Mouse (Mus musculus): ENCODE results near the gene Zfp90. TPM values are rescaled to one million over a fixed set of nuclear protein-coding genes. Genes with fewer than 3 reads are reported as not detected.
A peak's percentile ranks its signal among the peaks of the same experiment; 100 is the strongest.

Zfp90 gene
- polyA plus RNA-seq, 1 experiment from 2014 or later: 40.9 TPM

DNA sequence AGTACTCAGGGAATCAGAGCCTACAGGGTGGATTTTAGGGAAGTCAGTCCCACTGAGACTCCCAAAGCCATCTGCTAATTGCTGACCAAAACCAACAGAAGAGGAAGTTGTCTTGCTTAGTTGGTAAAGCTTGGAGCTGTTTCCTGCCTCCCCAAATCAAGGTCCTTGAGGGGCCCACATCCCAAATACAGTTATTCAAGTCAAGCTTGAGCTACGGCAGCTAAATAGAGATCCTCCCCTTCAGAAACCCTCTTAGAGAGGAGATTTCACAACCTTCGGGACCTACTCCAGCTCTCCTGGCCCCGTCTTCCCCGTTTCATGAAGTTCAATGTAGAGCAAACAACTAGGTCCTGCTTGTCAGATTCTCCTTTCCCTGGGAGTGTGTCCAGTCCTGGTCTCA lies 20.6 kb upstream of the Zfp90 start:
- no peak for ATAC-seq
- WGBS: 91% methylated on average over 4 of the region's 4 CpGs
- no peak overlapping the region for H3K9ac ChIP-seq (ENCODE audit: low read depth, low read length)
- H3K36me3 ChIP-seq (ENCODE audit: control insufficient read depth, insufficient read depth, low read length): no peaks in the 10 kb centered on the region
- no peaks in the 10 kb centered on the region for H3K27me3 ChIP-seq (replicated peaks; ENCODE audit: control insufficient read depth, insufficient read depth, low read length)
- no peak overlapping the region for H3K27ac ChIP-seq (ENCODE audit: low read depth, low read length)
- H3K4me2 ChIP-seq (ENCODE audit: low read length): no peak overlapping the region
- H3K4me1 ChIP-seq (ENCODE audit: control insufficient read depth, insufficient read depth, low read depth, low read length): no peaks in the 10 kb centered on the region
- H3K4me3 ChIP-seq (ENCODE audit: low read length): no peak overlapping the region
- no peaks in the 10 kb centered on the region for H3K9me3 ChIP-seq (ENCODE audit: control insufficient read depth, low read length)

DNA sequence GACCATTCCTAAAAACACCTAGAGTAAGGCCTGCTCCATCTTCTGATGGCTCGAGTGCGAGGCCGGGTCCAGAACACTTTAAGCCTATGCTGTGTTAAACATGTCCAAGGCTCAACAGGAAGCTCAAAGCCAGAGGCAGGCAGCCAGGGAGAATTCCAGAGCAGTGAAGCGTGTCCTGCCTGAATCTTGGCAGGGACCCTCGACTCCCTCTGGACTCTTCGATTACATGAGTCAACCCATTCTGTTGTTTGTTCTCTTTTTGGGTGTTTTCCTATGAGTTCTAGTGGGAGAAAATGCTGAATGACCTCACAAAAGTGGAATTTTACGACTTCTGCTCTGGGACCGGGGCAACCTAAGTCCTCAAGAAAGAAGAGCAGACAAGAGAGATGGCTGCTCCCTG lies 15.4 kb upstream of the Zfp90 start:
- Histone ChIP-seq H3K9me3 (ENCODE audit: control insufficient read depth, low read length) (no peaks in the 10 kb centered on the region), H3K4me2 (ENCODE audit: low read length) (no peak overlapping the region), H3K27ac (ENCODE audit: low read depth, low read length) (no peak overlapping the region), H3K4me3 (ENCODE audit: low read length) (no peak overlapping the region), H3K4me1 (ENCODE audit: control insufficient read depth, insufficient read depth, low read depth, low read length) (no peaks in the 10 kb centered on the region; the same call in 1 of the 2 replicates), H3K27me3 (replicated peaks; ENCODE audit: control insufficient read depth, insufficient read depth, low read length) (no peaks in the 10 kb centered on the region), H3K9ac (ENCODE audit: low read depth, low read length) (no peak overlapping the region), H3K36me3 (ENCODE audit: control insufficient read depth, insufficient read depth, low read length) (no peaks in the 10 kb centered on the region)
- ATAC-seq: 0 out of 2 replicates have a peak, but pooled peaks have one; percentile 52
- 58% methylated on average over 8 of the region's 8 CpGs for WGBS

DNA sequence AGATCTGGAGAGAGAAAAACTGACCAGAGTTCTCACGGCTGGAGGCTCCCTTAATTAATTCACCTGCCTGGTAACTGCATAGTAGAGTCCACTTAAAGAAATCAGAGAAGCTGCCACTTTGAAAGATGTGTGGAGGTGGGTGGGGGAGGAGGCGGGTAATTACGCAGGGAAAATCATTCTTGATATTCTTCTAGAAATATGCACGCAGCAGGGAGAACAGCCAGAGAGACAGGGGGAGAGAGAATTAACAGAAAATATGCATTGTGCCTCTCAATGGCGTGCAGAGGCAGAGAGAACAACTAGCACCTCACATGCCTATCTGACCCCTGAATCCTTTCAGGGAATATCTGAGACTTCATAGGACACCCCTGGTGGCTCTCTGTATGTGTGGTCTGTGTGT lies 14.9 kb upstream of the Zfp90 start:
- no peak overlapping the region for H3K4me2 ChIP-seq (ENCODE audit: low read length)
- ATAC-seq: no peak
- no peaks in the 10 kb centered on the region for H3K9me3 ChIP-seq (ENCODE audit: control insufficient read depth, low read length)
- no peaks in the 10 kb centered on the region; the same call in 1 of the 2 replicates for H3K4me1 ChIP-seq (ENCODE audit: control insufficient read depth, insufficient read depth, low read depth, low read length)
- no peak overlapping the region for H3K9ac ChIP-seq (ENCODE audit: low read depth, low read length)
- no peaks in the 10 kb centered on the region for H3K27me3 ChIP-seq (replicated peaks; ENCODE audit: control insufficient read depth, insufficient read depth, low read length)
- H3K4me3 ChIP-seq (ENCODE audit: low read length): no peak overlapping the region
- H3K36me3 ChIP-seq (ENCODE audit: control insufficient read depth, insufficient read depth, low read length): no peaks in the 10 kb centered on the region
- WGBS: 38% methylated on average over 5 of the region's 5 CpGs
- no peak overlapping the region for H3K27ac ChIP-seq (ENCODE audit: low read depth, low read length)

DNA sequence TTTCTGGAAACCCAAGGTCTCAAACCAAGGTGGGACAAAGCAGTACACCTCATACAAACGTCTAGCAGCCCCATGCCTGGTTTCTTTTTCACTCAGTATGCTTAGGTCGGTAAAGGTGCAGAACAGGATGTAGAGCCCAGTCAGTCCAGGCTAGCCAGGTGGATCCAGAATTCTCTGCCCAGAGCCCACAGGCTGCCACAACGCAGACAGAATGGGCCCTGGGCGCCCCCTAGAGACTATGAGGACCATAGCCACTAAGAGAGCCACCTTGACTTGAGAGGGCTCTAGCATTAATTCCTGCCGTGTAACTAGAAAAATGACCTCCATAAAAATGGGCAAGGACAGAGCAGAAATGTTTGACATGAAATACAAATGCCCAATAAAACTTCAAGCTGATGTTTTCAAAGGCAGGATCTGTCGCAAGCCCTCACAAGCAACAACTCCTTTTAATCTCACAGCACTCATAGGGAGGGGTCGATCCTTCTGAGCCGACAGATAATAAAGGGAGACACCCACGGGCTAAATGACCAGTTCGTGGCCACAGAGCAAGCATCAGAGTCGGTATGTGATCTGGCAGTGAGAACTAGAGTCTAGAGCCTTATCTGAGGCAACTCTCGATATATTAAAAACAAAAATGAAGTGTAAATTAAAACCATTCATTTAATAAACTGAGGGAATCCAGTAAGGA lies 11.7 kb upstream of the Zfp90 start:
- ATAC-seq: peak; percentile 64
- WGBS: 36% methylated on average over 12 of the region's 12 CpGs
- no peak overlapping the region for H3K4me3 ChIP-seq (ENCODE audit: low read length)

DNA sequence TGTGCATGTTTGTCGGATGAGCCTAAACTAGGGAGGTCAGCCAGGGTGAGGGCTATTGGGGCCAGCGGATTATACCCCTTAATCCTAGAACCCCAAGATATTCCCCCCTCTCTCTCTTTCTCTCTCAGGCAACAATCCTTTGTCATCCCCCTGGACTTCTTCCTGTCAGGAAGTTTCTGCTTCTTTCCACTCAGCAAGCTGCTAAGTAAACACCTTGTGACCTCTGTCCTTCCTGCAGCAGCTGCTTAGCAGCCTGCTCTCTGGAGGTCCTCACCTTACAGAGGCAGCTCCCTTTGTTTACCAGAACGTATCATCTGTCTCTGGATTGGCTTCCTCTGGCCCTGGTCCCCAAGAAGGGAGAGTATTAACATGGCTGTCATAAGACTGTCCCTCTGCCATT lies 10.3 kb upstream of the Zfp90 start:
- H3K4me2 ChIP-seq (ENCODE audit: low read length): no peak overlapping the region
- no peaks in the 10 kb centered on the region for H3K9me3 ChIP-seq (ENCODE audit: control insufficient read depth, low read length)
- H3K27ac ChIP-seq (ENCODE audit: low read depth, low read length): no peak overlapping the region
- H3K4me3 ChIP-seq (ENCODE audit: low read length): no peak overlapping the region
- no peaks in the 10 kb centered on the region; the same call in none of the 2 replicates for H3K4me1 ChIP-seq (ENCODE audit: control insufficient read depth, insufficient read depth, low read depth, low read length)
- no peak for ATAC-seq
- WGBS: 40% methylated on average over 3 of the region's 3 CpGs
- no peaks in the 10 kb centered on the region for H3K27me3 ChIP-seq (replicated peaks; ENCODE audit: control insufficient read depth, insufficient read depth, low read length)
- no peaks in the 10 kb centered on the region for H3K36me3 ChIP-seq (ENCODE audit: control insufficient read depth, insufficient read depth, low read length)
- no peak overlapping the region for H3K9ac ChIP-seq (ENCODE audit: low read depth, low read length)

More for the DNA sequence above, 11.7 kb upstream of the Zfp90 start:
- no peak overlapping the region for H3K9ac ChIP-seq (ENCODE audit: low read depth, low read length)
- no peak overlapping the region for H3K27ac ChIP-seq (ENCODE audit: low read depth, low read length)
- H3K9me3 ChIP-seq (ENCODE audit: control insufficient read depth, low read length): no peaks in the 10 kb centered on the region
- H3K36me3 ChIP-seq (ENCODE audit: control insufficient read depth, insufficient read depth, low read length): no peaks in the 10 kb centered on the region
- no peak overlapping the region for H3K4me2 ChIP-seq (ENCODE audit: low read length)
- no peaks in the 10 kb centered on the region for H3K27me3 ChIP-seq (replicated peaks; ENCODE audit: control insufficient read depth, insufficient read depth, low read length)
- no peaks in the 10 kb centered on the region; the same call in none of the 2 replicates for H3K4me1 ChIP-seq (ENCODE audit: control insufficient read depth, insufficient read depth, low read depth, low read length)

DNA sequence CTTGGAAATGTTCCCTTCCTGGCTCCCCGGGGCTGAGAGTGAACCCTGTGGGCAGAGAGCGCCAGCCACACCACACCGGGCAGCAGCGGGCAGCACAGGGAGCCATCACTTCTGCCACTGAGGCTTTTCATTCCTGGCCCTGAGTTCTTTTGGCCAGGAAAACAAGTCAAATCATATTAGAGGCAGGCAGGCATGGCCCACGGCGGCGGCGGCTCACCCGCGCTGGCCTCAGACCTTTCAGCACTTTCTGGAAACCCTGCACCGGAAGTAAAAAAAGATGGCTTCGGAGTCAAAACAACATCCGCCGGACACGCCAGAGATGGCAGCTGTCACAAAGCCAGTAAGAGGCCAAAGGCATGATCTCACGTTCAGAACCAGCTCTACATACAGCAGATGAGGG lies 9.3 kb upstream of the Zfp90 start:
- Histone ChIP-seq H3K36me3 (ENCODE audit: control insufficient read depth, insufficient read depth, low read length) (no peaks in the 10 kb centered on the region), H3K4me1 (ENCODE audit: control insufficient read depth, insufficient read depth, low read depth, low read length) (no peaks in the 10 kb centered on the region; the same call in 1 of the 2 replicates), H3K27me3 (replicated peaks; ENCODE audit: control insufficient read depth, insufficient read depth, low read length) (no peaks in the 10 kb centered on the region), H3K9me3 (ENCODE audit: control insufficient read depth, low read length) (no peaks in the 10 kb centered on the region), H3K4me3 (ENCODE audit: low read length) (no peak overlapping the region), H3K4me2 (ENCODE audit: low read length) (no peak overlapping the region), H3K27ac (ENCODE audit: low read depth, low read length) (no peak overlapping the region), H3K9ac (ENCODE audit: low read depth, low read length) (no peak overlapping the region)
- no peak for ATAC-seq
- WGBS: 63% methylated on average over 16 of the region's 16 CpGs

DNA sequence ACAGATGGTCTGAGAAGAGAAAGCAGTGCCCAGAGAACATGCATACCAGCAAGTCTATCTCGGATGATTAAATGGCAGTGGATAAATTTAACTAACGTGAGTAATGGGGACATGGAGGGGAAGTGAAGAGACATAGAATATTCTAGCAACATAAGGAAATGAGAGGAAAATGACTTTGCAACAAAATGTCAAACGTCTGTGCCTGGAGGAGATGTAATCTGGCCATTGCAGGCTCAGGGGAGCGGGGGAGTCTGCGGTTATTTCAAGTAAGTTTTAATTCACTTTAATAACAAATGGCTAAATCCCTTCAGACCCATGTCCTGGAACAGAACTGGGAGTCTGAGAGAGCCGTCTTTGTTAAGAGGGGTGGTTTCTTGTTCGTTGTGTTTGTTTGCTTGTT lies 5.1 kb upstream of the Zfp90 start:
- Histone ChIP-seq H3K4me3 (ENCODE audit: low read length) (no peak overlapping the region), H3K27ac (ENCODE audit: low read depth, low read length) (no peak overlapping the region), H3K4me1 (ENCODE audit: control insufficient read depth, insufficient read depth, low read depth, low read length) (no peaks in the 10 kb centered on the region; the same call in 1 of the 2 replicates), H3K4me2 (ENCODE audit: low read length) (no peak overlapping the region), H3K36me3 (ENCODE audit: control insufficient read depth, insufficient read depth, low read length) (no peaks in the 10 kb centered on the region), H3K27me3 (replicated peaks; ENCODE audit: control insufficient read depth, insufficient read depth, low read length) (no peaks in the 10 kb centered on the region), H3K9ac (ENCODE audit: low read depth, low read length) (no peak overlapping the region), H3K9me3 (ENCODE audit: control insufficient read depth, low read length) (no peaks in the 10 kb centered on the region)
- WGBS: 58% methylated on average over 7 of the region's 7 CpGs
- no peak for ATAC-seq

DNA sequence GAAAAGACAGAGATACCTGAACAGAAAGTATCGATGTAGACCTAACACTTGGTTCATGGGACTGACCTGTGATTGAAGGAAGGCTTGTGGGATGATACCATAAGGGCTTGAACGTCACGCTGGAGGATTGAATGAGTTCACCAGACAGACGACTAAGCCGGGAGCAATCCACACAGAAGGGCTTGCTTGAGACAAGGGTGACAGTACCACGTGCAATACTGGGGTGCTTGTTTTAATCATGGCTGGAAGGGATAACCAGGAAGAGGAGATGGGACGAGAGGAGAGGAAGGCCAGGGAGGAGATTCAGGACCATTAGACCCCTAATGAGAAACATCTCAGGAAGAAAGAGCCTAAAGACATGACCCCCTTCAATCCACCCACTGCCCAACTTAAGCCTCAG lies 4.6 kb upstream of the Zfp90 start:
- H3K4me1 ChIP-seq (ENCODE audit: control insufficient read depth, insufficient read depth, low read depth, low read length): no peaks in the 10 kb centered on the region; the same call in 1 of the 2 replicates
- H3K36me3 ChIP-seq (ENCODE audit: control insufficient read depth, insufficient read depth, low read length): no peaks in the 10 kb centered on the region
- 80% methylated on average over 7 of the region's 7 CpGs for WGBS
- H3K27ac ChIP-seq (ENCODE audit: low read depth, low read length): no peak overlapping the region
- H3K27me3 ChIP-seq (replicated peaks; ENCODE audit: control insufficient read depth, insufficient read depth, low read length): no peaks in the 10 kb centered on the region
- no peaks in the 10 kb centered on the region for H3K9me3 ChIP-seq (ENCODE audit: control insufficient read depth, low read length)
- ATAC-seq: no peak
- H3K4me2 ChIP-seq (ENCODE audit: low read length): no peak overlapping the region
- H3K9ac ChIP-seq (ENCODE audit: low read depth, low read length): no peak overlapping the region
- no peak overlapping the region for H3K4me3 ChIP-seq (ENCODE audit: low read length)

DNA sequence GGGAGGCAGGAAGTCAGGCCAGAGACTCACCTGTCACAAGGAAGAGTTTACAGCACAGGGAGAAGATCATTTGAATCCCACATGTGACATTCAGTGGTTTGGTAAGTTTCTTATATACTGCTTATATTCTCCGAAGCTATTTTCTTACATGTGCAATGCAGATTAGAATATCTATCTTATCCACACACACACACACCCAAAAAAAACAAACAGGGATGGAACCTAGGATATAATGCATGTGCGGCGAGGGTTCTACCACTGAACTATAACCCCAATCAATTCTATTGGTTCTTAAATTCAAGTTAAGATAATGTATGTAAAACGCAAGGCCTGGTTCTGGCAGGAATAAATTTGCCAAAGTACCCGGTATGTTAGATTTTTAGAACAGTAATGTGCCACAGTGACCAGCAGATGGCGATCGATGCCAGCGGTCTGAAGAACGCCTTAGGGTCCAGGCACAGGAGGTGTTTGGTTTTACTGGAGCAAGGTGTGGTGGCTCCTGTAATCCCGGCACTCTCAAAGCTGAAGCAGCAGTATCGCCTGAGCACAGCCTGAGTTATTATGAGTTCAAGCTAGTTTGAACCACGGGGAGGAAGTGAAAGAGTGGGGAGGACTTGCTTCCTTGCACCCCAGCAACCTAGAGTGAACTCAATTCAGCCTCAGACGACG lies 3.2 kb upstream of the Zfp90 start:
- Histone ChIP-seq H3K36me3 (ENCODE audit: control insufficient read depth, insufficient read depth, low read length) (no peaks in the 10 kb centered on the region), H3K9ac (ENCODE audit: low read depth, low read length) (no peak overlapping the region)

More for the DNA sequence above, 3.2 kb upstream of the Zfp90 start:
- WGBS: 20% methylated on average over 14 of the region's 14 CpGs
- Histone ChIP-seq H3K4me1 (ENCODE audit: control insufficient read depth, insufficient read depth, low read depth, low read length) (peaks cover 7% of the 10 kb centered on the region; the same call in 1 of the 2 replicates), H3K9me3 (ENCODE audit: control insufficient read depth, low read length) (no peaks in the 10 kb centered on the region), H3K4me2 (ENCODE audit: low read length) (peak overlapping the region; percentile 6; the same call in 1 of the 2 replicates), H3K27me3 (replicated peaks; ENCODE audit: control insufficient read depth, insufficient read depth, low read length) (no peaks in the 10 kb centered on the region), H3K27ac (ENCODE audit: low read depth, low read length) (no peak overlapping the region), H3K4me3 (ENCODE audit: low read length) (no peak overlapping the region)
- ATAC-seq: no peak

Data from hindbrain, embryonic 16.5 days (tissue).